In the genomic region with DNA sequence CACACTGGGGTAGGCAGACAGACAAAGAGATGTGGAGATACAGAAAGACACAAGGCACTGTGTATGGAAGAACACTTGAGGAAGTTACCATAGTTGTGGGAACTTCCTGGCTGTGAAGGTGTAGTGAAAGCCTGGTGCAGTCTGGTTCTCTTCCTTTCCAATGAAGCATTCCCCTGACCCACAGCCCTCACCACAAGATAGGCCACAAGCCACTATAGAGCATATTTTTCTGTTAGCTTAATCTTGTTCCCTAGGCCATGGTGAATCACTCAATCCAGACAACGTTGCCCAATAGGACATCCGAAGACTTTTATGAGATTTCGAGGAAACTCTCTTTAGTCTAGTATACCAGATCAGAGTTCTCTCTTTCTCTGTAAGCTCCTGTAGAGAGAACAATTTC, we compare ENCODE assay signal across 24 mouse cellular contexts. TPM values are rescaled to one million over a fixed set of nuclear protein-coding genes. Genes with fewer than 3 reads are reported as not detected.
A peak's percentile ranks its signal among the peaks of the same experiment; 100 is the strongest.
DNase-seq lines count a peak whose midpoint lies in the region; ATAC-seq and TF ChIP-seq lines count a peak whose summit lies in the region.
"Had no signal": no experiment of that assay in that cellular context is flagged by ENCODE, and none has a peak within 500 bp of the region (broad histone marks: within the 10 kb centered on the region; RNA-seq: fewer than 3 reads in every experiment).

No protein-coding gene starts in this region.

- in situ Hi-C loops in Patski (cut with MboI; ENCODE audit: low pct_unique_long_range_greater_than_20kb) = no loop called here

- no peak overlapping the region for H3K27ac ChIP-seq in intestine, embryonic 16.5 days (ENCODE audit: low read length)
- H3K27ac ChIP-seq: embryonic facial prominence, embryonic 15.5 days; forebrain, embryonic 10.5 days; heart, embryonic 10.5 days; hindbrain, embryonic 14.5 days; intestine, embryonic 15.5 days had no signal

- DNase-seq in 3134 (ENCODE audit: extremely low read depth, insufficient read length, low spot score) (peak; percentile 18), 416B (ENCODE audit: low read depth) (peak; percentile 73), Patski (ENCODE audit: low read depth, low spot score) (peak; percentile 53)
- no peak for DNase-seq in kidney, adult 9 months
- DNase-seq in left cerebral cortex, adult 9 months (ENCODE audit: low spot score in 2 of 2) = no peak
- DNase-seq in spleen, adult 12 weeks (ENCODE audit: low spot score) = no peak
- DNase-seq: adrenal gland, postnatal 14 days; cerebellum, adult 18-20 months; cerebellum, adult 9-11 months; embryo, embryonic 11 days; gastrocnemius, postnatal 14 days; heart, adult 11 months; heart, postnatal 10 days; heart, postnatal 4 days had no signal

- no peak overlapping the region for H3K4me2 ChIP-seq in intestine, embryonic 16.5 days (ENCODE audit: low read depth, low read length)
- H3K4me2 ChIP-seq: embryonic facial prominence, embryonic 15.5 days; hindbrain, embryonic 14.5 days; intestine, embryonic 15.5 days had no signal

- no peak overlapping the region for H3K9ac ChIP-seq in intestine, embryonic 16.5 days (ENCODE audit: low read depth, low read length)
- H3K9ac ChIP-seq: embryonic facial prominence, embryonic 15.5 days; hindbrain, embryonic 14.5 days; intestine, embryonic 15.5 days had no signal

- no peak for TF ChIP-seq CTCF in Patski (IDR thresholded peaks at IDR 0.05)

- H3K36me3 ChIP-seq in intestine, embryonic 16.5 days (ENCODE audit: control insufficient read depth, insufficient read depth, low read length) = no peaks in the 10 kb centered on the region
- H3K36me3 ChIP-seq: intestine, embryonic 15.5 days had no signal

- H3K4me1 ChIP-seq in intestine, embryonic 16.5 days (ENCODE audit: control insufficient read depth, insufficient read depth, low read length) = no peaks in the 10 kb centered on the region
- H3K4me1 ChIP-seq: embryonic facial prominence, embryonic 15.5 days; heart, embryonic 10.5 days; intestine, embryonic 15.5 days had no signal

- CTCF ChIA-PET in Patski (lab: Charles Lee) = interaction anchor here (1.4 kb wide), 2 partner anchors 10 to 45 kb away, joined by 3 to 4 read pairs; no protein-coding TSS in a partner anchor

- peak; percentile 94 for ATAC-seq in Patski
- peak; percentile 66 for ATAC-seq in megakaryocyte, adult 5-6 weeks (ENCODE audit: poor library complexity, severe bottlenecking)
- no peak for ATAC-seq in intestine, embryonic 16.5 days
- ATAC-seq: forebrain, embryonic 14.5 days; intestine, embryonic 15.5 days had no signal

- POLR2A ChIA-PET in Patski (lab: Charles Lee) = interaction anchor here (1.6 kb wide), 1 partner anchor 38 kb away, joined by 3 read pairs; no protein-coding TSS in a partner anchor

- no peaks in the 10 kb centered on the region for H3K27me3 ChIP-seq in Patski
- no peaks in the 10 kb centered on the region for H3K27me3 ChIP-seq in intestine, embryonic 16.5 days (replicated peaks; ENCODE audit: control insufficient read depth, insufficient read depth, low read length)
- H3K27me3 ChIP-seq: CH12.LX; embryonic facial prominence, embryonic 15.5 days; intestine, embryonic 15.5 days had no signal

- H3K9me3 ChIP-seq in intestine, embryonic 16.5 days (ENCODE audit: control insufficient read depth, low read length) = no peaks in the 10 kb centered on the region
- H3K9me3 ChIP-seq: embryonic facial prominence, embryonic 15.5 days; forebrain, embryonic 10.5 days; heart, embryonic 10.5 days; intestine, embryonic 15.5 days had no signal

- no peak overlapping the region for H3K4me3 ChIP-seq in intestine, embryonic 16.5 days (ENCODE audit: low read length)
- H3K4me3 ChIP-seq: embryonic facial prominence, embryonic 15.5 days; erythroblast, embryonic 14.5 days; forebrain, embryonic 10.5 days; heart, embryonic 10.5 days; intestine, embryonic 15.5 days had no signal

- WGBS in intestine, embryonic 16.5 days = 87% methylated on average over 3 of the region's 3 CpGs

RNA-seq across cellular contexts. Expression of a gene that starts 19.6 kb away (rescaled TPM):
- 31.2 TPM for polyA plus RNA-seq in Patski (2021)
- 44.1 and 57.6 TPM in 2 replicates for total RNA-seq in megakaryocyte, adult 5-6 weeks (2015)
- 70.0 and 72.3 TPM in 2 replicates for total RNA-seq in megakaryocyte, adult 5-6 weeks (2017)
- 36.2 and 40.9 TPM in 2 replicates for polyA plus RNA-seq in intestine, embryonic 16.5 days (2015; fragmentation: Nextera tagmentation; extraction: Ambion mirVana)

Comparison
In these comparisons a context has a peak if more than half of its experiments do, and no peak if none do; other contexts are left out.
1. DNase-seq: peak in 3134 (single experiment), 416B (single experiment) and Patski (single experiment); none in kidney, adult 9 months (single experiment), left cerebral cortex, adult 9 months (0 of 2) and spleen, adult 12 weeks (single experiment).